Mouse (Mus musculus) erythroblast, adult 5-6 weeks (primary cell): ENCODE measurements around the gene Srebf1. TPM values are rescaled to one million over a fixed set of nuclear protein-coding genes. Genes with fewer than 3 reads are reported as not detected.

Experiments
- ATAC-seq: replicated peaks from 2 replicates; pipeline ENCODE4 v1.8.0; 2016; ENCODE audit warnings: moderate number of reproducible peaks, mild to moderate bottlenecking, moderate TSS enrichment, inconsistent platforms; ENCODE audit not compliant: poor library complexity, low FRiP score, severe bottlenecking
- total RNA-seq, 2 experiments: library from RNA; stranded (forward) in 1 of 2; stranded (reverse) in 1 of 2; fragments of 150-400 nt in 1 of 2; fragments of 200-764, 138-1000 nt in 1 of 2; gene quantifications; 2 replicates each; pipeline versions ENCODE4 v1.2.3 to v1.2.4; 2015 to 2017; ENCODE audit warnings: low replicate concordance in 2 of 2

The Srebf1 gene
- total RNA-seq (2015; ENCODE audit: low replicate concordance) (1.3 and 13.0 TPM in 2 replicates), total RNA-seq (2017; ENCODE audit: low replicate concordance) (4.6 and 12.2 TPM in 2 replicates)

DNA sequence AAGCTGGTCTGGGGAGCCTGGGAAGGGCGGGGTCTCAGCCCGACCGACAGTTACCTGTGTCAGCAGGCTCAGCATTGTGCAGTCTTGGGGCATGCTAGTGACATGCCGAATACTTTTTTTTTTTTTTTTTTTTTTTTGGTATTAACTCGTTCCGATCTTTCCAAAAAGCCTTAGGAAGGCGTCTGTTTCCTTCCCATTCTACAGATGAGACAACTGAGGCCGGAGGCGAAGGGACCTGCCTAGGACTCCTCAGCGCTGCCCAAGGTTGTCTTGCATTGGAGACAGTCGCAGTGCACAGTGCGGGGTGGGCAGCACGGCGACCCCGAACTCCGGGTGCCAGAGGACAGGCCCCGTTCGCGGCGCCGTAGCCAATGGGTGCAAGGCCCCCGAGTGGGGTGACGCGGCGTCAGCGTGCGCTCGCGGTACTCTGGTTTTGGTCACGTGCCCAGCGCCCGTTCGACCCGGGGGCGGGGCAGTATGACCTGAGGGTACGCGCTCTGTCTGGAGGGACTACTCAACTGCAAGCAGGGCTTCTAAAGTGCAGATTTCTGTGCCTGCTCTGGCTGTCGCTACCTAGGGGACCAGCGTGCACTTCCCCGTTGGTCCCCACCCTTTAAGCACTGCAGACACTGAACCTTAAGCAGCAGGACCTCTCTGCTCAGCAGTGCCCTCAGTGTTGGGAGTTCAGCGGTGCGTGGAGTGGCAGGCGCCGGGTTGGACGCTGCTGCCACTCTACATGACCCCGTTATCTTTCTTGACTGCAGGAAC, at the start of gene Srebf1:
Srebf1 (minus strand) TSS at position 113 of the 768 bp plus-strand sequence.
- ATAC-seq = 0 out of 2 replicates have a peak, but pooled peaks have one; percentile 21

GRCm38 (mm10) chr11:60268563-60268962, 46.2 kb upstream of the Srebf1 start:
- no peak for ATAC-seq

GRCm38 (mm10) chr11:60265271-60265985, 43.0 kb upstream of the Srebf1 start:
- ATAC-seq = no peak

DNA sequence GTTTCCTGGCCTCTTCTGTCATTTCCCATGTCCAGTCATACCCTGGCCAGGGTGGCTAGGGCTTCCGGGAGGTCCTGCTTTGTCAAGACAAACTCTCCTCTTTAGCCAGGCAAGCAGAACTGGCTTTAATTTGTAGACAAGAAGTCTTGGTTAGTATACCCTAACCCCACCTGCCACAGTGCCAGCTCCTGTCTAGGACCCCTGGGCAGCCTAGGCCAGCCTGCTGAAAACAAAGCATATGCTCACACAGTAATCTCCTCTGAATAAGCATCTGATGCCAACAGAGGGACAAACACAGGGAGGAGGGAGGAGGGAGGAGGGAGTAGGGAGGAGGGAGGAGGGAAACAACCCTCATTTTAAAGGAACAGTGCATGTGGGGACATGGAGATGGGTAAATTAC, 42.3 kb upstream of the Srebf1 start:
- ATAC-seq = no peak

DNA sequence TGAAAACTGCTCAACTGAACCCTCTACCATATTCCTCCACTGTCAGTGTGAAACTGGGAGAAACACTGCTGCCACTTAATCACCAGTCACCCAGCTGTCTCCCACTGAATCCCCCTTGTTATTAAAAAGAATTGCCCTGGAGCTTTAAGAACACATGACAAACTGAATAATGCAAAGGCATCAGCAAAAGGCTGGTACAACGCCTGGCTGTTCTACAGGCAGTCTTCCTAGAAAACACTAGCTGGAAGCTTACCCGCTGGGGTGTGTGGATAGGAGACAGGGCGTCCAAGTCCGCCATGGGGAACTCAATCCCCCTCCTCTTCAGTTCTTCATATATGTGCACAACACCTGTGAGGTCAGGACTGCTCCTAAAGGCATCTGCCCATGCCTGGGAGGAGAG, 40.0 kb upstream of the Srebf1 start:
- ATAC-seq = no peak

DNA sequence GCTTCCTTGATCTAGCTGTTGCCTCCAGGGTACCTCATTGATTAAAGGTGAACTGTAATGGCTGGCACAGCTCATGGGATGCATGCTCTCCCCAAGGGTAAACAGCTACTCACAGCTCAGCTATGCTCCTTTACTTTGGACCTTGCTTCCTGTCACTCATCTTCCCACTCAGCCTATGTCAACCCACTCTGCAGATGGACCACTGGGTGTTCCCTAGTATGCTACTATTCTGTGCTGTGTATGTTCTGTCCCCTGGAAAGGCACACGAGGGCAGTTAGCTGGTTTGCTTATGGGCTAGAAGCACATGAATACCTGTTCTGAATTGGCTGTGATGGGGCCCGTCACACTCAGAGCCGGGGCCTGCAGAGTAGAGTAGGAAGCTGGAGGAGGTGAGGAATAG, 38.4 kb upstream of the Srebf1 start:
- no peak for ATAC-seq

DNA sequence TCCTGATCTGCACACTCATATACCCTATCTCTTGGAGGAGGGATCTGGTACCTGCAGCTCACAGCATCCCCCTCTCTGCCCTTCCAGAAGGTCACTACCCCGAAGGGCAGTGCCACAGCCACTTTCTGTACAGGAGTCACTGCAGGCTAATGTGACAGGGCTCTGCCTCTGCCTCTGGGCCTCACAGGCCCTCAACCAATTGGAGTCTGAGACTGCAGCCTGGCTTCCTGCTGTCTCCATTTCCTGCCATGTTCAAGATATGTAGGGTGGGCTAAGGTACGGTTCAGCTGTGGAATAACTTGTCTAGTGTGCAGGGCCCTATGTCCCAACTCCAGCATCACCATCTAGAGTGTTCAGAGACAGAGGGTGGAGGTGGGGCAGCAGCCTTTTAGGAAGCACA, 35.3 kb upstream of the Srebf1 start:
- no peak for ATAC-seq

DNA sequence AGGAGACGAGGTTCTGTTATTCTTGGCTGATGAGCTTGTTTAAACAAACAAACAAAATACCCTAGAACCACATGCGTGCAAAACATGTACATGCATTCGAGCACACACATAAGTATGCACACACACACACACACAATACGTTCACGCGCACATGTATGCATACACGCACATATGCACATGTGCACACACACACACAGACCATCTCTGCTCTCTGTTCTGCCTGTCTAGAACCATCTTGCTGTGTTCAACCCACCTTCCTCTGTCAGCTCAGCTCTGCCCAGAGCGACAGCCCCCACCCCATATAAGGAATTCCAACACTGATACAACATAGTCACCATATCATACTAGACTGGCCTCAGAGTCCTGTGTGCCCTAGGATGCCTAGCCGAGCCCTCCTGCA, 34.3 kb upstream of the Srebf1 start:
- no peak for ATAC-seq

DNA sequence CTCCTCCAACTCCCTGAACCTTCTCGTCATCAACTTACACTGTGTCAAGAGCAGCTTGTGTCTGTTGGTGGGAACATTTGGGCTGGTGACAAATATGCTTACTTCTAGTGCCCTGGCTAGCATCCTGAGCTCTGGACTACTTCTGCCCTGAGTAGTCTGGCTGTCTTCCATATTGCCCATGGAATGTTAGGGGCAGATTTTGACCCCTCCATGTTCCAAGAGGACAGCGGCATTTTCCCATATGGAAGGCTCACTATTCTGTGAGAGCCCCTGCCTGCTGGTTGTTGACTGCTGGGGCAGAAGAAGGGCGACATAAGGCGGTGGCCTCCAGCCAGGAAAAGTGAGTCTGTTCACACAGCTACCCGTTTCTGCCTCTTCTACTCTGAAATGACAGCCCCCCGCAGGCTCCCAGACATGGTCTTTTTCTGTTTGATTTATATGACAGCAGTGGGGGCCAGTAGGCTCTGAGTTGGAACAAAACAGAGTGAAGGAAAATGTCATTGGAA, 33.8 kb upstream of the Srebf1 start:
- ATAC-seq = no peak

DNA sequence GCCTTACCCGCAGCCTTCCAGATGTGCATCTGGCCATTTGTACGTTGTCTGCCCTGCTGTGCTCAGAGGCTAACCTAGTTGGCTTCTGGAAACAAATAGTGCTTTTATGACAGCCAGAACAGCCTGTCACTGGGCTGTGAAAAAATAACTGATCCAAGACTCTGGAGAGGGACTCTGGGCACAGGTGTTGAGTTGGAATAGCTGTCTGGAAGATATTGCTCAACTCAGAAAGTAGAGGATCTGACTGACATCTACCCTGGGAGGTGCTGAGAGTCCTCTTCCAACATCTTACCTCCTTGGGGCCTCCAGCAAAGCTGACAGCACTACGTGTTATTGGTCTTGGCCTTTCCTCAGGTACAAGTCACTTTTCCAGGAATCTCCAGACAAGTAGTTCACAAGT, 33.3 kb upstream of the Srebf1 start:
- ATAC-seq = no peak

- no peak for ATAC-seq
Observed at GRCm38 (mm10) chr11:60255181-60255580, 32.8 kb upstream of the Srebf1 start.

- no peak for ATAC-seq
Observed at GRCm38 (mm10) chr11:60254308-60254707, 31.9 kb upstream of the Srebf1 start.

DNA sequence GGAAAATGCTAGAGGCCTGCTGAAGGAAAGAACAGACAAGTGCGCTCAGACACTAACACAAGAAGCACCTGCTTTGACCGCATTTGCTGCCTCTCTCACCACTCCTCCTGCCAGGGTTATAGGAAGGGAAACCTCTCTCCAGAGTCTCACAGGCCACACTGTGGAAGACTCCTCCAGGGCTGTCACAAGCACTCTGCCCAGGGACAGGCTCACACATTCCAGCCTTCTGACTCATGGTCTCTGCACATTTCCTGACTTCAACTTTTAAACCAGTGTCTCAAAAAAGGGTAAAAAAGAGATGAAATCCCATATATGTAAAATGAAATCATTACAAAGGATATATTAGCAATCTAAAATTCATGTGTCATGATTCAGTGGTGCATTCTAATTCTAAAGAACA, 31.2 kb upstream of the Srebf1 start:
- no peak for ATAC-seq

- ATAC-seq = peak; percentile 62
Observed at GRCm38 (mm10) chr11:60250971-60251643, 28.7 kb upstream of the Srebf1 start.

GRCm38 (mm10) chr11:60249885-60250284, 27.5 kb upstream of the Srebf1 start:
- ATAC-seq = no peak

DNA sequence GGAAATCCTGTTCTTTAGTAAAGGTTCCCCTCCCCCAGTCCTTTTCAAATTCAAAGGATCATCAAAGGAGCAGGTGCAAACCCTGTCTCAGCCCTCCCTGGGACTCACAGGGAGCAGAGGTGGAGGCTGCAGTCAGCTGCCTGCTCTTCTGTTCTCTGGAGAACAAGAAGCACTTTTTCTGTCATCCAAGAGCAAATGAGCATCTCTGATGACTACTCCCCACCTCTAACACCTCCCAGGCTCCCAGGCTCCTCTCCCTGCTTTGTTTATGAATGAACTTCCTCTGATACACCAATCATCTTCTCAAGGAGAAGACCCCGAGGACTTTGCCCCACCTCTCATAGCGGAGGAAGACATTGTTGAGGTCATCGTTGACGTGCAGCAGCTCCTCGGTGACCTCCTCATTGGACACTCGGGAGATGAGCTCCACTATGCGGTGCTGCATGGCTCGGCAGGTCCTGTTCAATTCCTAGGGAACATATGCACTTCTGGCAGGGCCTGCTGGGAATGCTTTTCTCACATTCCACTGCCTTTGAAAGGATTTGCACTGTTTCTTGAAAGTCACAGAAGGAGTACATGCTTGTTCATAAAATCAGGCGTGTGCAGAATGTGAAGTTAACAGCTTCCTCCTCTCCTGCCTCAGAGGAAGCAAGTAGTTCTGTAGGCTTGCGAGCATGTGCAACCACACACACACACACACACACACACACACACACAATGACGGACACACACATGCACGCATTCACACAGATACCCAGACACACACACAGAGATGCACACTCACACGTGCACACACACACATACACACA, 26.4 kb upstream of the Srebf1 start:
- no peak for ATAC-seq

DNA sequence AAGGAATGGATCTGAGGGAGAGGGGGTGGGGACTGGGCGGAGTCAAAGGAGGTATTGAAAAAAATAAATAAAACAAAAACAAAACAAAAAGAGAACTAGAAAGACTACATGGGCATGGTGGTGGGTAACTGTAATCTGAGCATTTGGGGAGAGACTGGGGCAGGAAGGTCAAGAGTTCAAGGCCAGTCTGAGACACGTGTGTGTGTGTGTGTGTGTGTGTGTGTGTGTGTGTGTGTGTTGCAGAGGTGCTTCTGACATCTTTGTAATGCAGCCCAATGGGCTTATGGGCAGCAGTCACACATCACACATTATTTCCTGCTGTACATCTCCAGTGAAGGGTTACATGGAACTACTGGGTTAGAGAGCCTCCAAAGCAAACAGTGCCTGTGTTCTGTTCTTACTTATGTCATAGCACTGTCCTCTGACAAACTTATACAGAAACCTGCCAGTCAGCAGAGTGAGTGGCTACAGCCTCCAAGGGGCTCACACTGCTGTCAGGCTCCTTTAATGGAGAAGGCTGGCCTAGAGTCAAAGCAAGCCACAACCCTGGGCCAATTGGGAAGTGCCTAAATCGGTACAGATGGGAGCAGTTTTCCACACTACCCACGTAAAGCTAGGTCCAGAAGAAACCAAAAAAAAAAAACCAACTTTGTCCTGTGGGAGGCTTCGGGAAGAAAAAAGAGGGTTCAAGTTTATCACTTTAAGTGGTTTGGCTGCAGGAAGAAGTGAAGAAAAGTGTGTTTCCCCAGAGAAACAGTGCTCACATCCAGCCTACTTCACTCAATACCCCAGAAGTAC, 25.6 kb upstream of the Srebf1 start:
- ATAC-seq = no peak

DNA sequence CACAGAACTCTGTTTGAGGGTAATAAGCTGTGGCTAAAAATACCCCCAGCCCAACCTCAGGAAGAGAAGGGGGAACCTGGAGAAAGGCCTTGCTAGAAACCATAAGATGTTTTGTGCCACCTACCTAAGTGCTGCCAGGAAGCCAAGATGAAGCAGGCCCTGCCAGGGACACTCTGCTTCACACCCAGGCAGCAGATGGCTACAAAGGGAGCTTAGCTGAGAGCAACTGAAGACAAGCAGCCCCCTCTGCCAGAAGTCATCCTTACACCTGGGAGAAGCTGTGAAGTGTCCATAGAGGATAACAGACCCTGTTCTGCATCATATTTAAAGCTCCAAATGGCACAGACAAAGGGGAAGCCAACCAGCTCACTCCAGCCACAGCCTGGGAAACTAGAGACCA, 23.7 kb upstream of the Srebf1 start:
- ATAC-seq = no peak
